Mouse (Mus musculus): ENCODE data around the gene Pawr. TPM values are rescaled to one million over a fixed set of nuclear protein-coding genes. Genes with fewer than 3 reads are reported as not detected.

Pawr gene
- total and polyA plus RNA-seq, 2 experiments from 2014 or later = 2.7 to 3.5 TPM

- WGBS = 85% methylated on average over 4 of the region's 4 CpGs
- Histone ChIP-seq H3K27ac (ENCODE audit: low read depth) (no peak overlapping the region), H3K27me3 (ENCODE audit: control insufficient read depth, insufficient read depth, low read length) (no peaks in the 10 kb centered on the region), H3K36me3 (replicated peaks; ENCODE audit: control insufficient read depth, insufficient read depth, low read length) (no peaks in the 10 kb centered on the region), H3K4me1 (ENCODE audit: control insufficient read depth, insufficient read depth) (no peaks in the 10 kb centered on the region), H3K4me3 (ENCODE audit: low read depth, low read length) (no peak overlapping the region), H3K4me2 (ENCODE audit: low read depth, low read length) (no peak overlapping the region), H3K9me3 (replicated peaks; ENCODE audit: control insufficient read depth, low read length) (no peaks in the 10 kb centered on the region), H3K9ac (replicated peaks; ENCODE audit: low read depth, low read length) (no peak overlapping the region)
- TF ChIP-seq EP300 (IDR thresholded peaks at IDR 0.05; ENCODE audit: low read depth) = no peak
- ATAC-seq (ENCODE audit: insufficient read depth, low read depth) = no peak
- DNase-seq (ENCODE audit: low spot score) = no peak
Measured at GRCm38 (mm10) chr10:108292651-108293050, 39.3 kb upstream of the Pawr start.

DNA sequence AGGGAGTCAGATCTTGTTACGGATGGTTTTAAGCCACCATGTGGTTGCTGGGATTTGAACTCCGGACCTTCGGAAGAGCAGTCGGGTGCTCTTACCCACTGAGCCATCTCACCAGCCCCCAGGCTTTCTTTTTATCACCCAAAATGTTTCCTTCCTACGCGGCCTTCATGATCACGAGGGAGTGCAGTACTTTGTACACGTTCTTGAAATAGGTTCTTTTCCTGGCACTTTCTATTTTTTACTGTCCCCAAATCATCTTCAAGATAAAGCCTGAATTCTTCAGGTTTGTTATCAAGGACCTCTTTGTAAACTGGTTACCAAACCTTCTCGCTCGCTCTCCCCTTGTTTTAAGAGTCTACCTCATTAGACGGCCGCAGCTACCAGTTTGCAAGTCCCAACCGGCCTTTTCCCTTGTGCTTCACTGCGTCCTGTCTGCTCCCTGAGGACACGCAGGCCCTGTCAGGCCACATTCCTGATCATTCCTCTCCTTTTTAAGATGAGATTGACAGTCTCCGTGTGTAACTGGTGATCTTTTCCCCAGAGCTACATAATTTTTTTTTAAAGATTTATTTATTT lies 38.2 kb upstream of the Pawr start:
- H3K9me3 ChIP-seq (replicated peaks; ENCODE audit: control insufficient read depth, low read length) = no peaks in the 10 kb centered on the region
- TF ChIP-seq EP300 (IDR thresholded peaks at IDR 0.05; ENCODE audit: low read depth) = no peak
- TF ChIP-seq CTCF (IDR thresholded peaks at IDR 0.05; ENCODE audit: low read depth) = no peak
- no peak overlapping the region for H3K4me3 ChIP-seq (ENCODE audit: low read depth, low read length)
- no peak overlapping the region for H3K4me2 ChIP-seq (ENCODE audit: low read depth, low read length)
- H3K4me1 ChIP-seq (ENCODE audit: control insufficient read depth, insufficient read depth) = no peaks in the 10 kb centered on the region
- ATAC-seq (ENCODE audit: insufficient read depth, low read depth) = no peak
- H3K27me3 ChIP-seq (ENCODE audit: control insufficient read depth, insufficient read depth, low read length) = no peaks in the 10 kb centered on the region
- no peaks in the 10 kb centered on the region for H3K36me3 ChIP-seq (replicated peaks; ENCODE audit: control insufficient read depth, insufficient read depth, low read length)
- DNase-seq (ENCODE audit: low spot score) = no peak
- H3K27ac ChIP-seq (ENCODE audit: low read depth) = no peak overlapping the region
- 56% methylated on average over 16 of the region's 16 CpGs for WGBS
- H3K9ac ChIP-seq (replicated peaks; ENCODE audit: low read depth, low read length) = no peak overlapping the region

GRCm38 (mm10) chr10:108294766-108295165 lies 37.2 kb upstream of the Pawr start:
- no peak overlapping the region for H3K9ac ChIP-seq (replicated peaks; ENCODE audit: low read depth, low read length)
- DNase-seq (ENCODE audit: low spot score) (no peak), ATAC-seq (ENCODE audit: insufficient read depth, low read depth) (no peak)
- TF ChIP-seq CTCF (IDR thresholded peaks at IDR 0.05; ENCODE audit: low read depth) = no peak
- TF ChIP-seq EP300 (IDR thresholded peaks at IDR 0.05; ENCODE audit: low read depth) = no peak
- no peak overlapping the region for H3K27ac ChIP-seq (ENCODE audit: low read depth)
- no peaks in the 10 kb centered on the region for H3K9me3 ChIP-seq (replicated peaks; ENCODE audit: control insufficient read depth, low read length)
- WGBS = 83% methylated on average over 7 of the region's 7 CpGs
- H3K36me3 ChIP-seq (replicated peaks; ENCODE audit: control insufficient read depth, insufficient read depth, low read length) = no peaks in the 10 kb centered on the region
- H3K4me2 ChIP-seq (ENCODE audit: low read depth, low read length) = no peak overlapping the region
- no peaks in the 10 kb centered on the region for H3K27me3 ChIP-seq (ENCODE audit: control insufficient read depth, insufficient read depth, low read length)
- H3K4me3 ChIP-seq (ENCODE audit: low read depth, low read length) = no peak overlapping the region
- H3K4me1 ChIP-seq (ENCODE audit: control insufficient read depth, insufficient read depth) = no peaks in the 10 kb centered on the region

GRCm38 (mm10) chr10:108296446-108296845 lies 35.5 kb upstream of the Pawr start:
- Histone ChIP-seq H3K27me3 (ENCODE audit: control insufficient read depth, insufficient read depth, low read length) (no peaks in the 10 kb centered on the region), H3K4me1 (ENCODE audit: control insufficient read depth, insufficient read depth) (no peaks in the 10 kb centered on the region), H3K9ac (replicated peaks; ENCODE audit: low read depth, low read length) (no peak overlapping the region), H3K36me3 (replicated peaks; ENCODE audit: control insufficient read depth, insufficient read depth, low read length) (no peaks in the 10 kb centered on the region), H3K27ac (ENCODE audit: low read depth) (no peak overlapping the region), H3K4me3 (ENCODE audit: low read depth, low read length) (no peak overlapping the region), H3K9me3 (replicated peaks; ENCODE audit: control insufficient read depth, low read length) (no peaks in the 10 kb centered on the region), H3K4me2 (ENCODE audit: low read depth, low read length) (no peak overlapping the region)
- ATAC-seq (ENCODE audit: insufficient read depth, low read depth) (no peak), DNase-seq (ENCODE audit: low spot score) (no peak)
- no peak for TF ChIP-seq EP300 (IDR thresholded peaks at IDR 0.05; ENCODE audit: low read depth)
- TF ChIP-seq CTCF (IDR thresholded peaks at IDR 0.05; ENCODE audit: low read depth) = no peak
- 87% methylated on average over 7 of the region's 7 CpGs for WGBS

GRCm38 (mm10) chr10:108298261-108298660 lies 33.7 kb upstream of the Pawr start:
- H3K27ac ChIP-seq (ENCODE audit: low read depth) = no peak overlapping the region
- no peak overlapping the region for H3K4me2 ChIP-seq (ENCODE audit: low read depth, low read length)
- H3K9me3 ChIP-seq (replicated peaks; ENCODE audit: control insufficient read depth, low read length) = no peaks in the 10 kb centered on the region
- no peak for DNase-seq (ENCODE audit: low spot score)
- TF ChIP-seq EP300 (IDR thresholded peaks at IDR 0.05; ENCODE audit: low read depth) = no peak
- TF ChIP-seq CTCF (IDR thresholded peaks at IDR 0.05; ENCODE audit: low read depth) = no peak
- no peak overlapping the region for H3K9ac ChIP-seq (replicated peaks; ENCODE audit: low read depth, low read length)
- 90% methylated on average over 13 of the region's 13 CpGs for WGBS
- no peaks in the 10 kb centered on the region for H3K4me1 ChIP-seq (ENCODE audit: control insufficient read depth, insufficient read depth)
- H3K36me3 ChIP-seq (replicated peaks; ENCODE audit: control insufficient read depth, insufficient read depth, low read length) = no peaks in the 10 kb centered on the region
- no peak for ATAC-seq (ENCODE audit: insufficient read depth, low read depth)
- no peaks in the 10 kb centered on the region for H3K27me3 ChIP-seq (ENCODE audit: control insufficient read depth, insufficient read depth, low read length)
- H3K4me3 ChIP-seq (ENCODE audit: low read depth, low read length) = no peak overlapping the region

GRCm38 (mm10) chr10:108298841-108299545 lies 32.9 kb upstream of the Pawr start:
- Histone ChIP-seq H3K27ac (ENCODE audit: low read depth) (no peak overlapping the region), H3K4me3 (ENCODE audit: low read depth, low read length) (no peak overlapping the region), H3K9ac (replicated peaks; ENCODE audit: low read depth, low read length) (no peak overlapping the region), H3K36me3 (replicated peaks; ENCODE audit: control insufficient read depth, insufficient read depth, low read length) (no peaks in the 10 kb centered on the region), H3K27me3 (ENCODE audit: control insufficient read depth, insufficient read depth, low read length) (no peaks in the 10 kb centered on the region), H3K9me3 (replicated peaks; ENCODE audit: control insufficient read depth, low read length) (no peaks in the 10 kb centered on the region), H3K4me1 (ENCODE audit: control insufficient read depth, insufficient read depth) (no peaks in the 10 kb centered on the region), H3K4me2 (ENCODE audit: low read depth, low read length) (no peak overlapping the region)
- DNase-seq (ENCODE audit: low spot score) = no peak
- no peak for TF ChIP-seq CTCF (IDR thresholded peaks at IDR 0.05; ENCODE audit: low read depth)
- TF ChIP-seq EP300 (IDR thresholded peaks at IDR 0.05; ENCODE audit: low read depth) = no peak
- WGBS = 72% methylated on average over 17 of the region's 17 CpGs
- no peak for ATAC-seq (ENCODE audit: insufficient read depth, low read depth)

Measured in heart, postnatal 0 days (tissue).